Mouse (Mus musculus) embryonic facial prominence, embryonic 14.5 days (tissue): ENCODE data around the gene Prr14. TPM values are rescaled to one million over a fixed set of nuclear protein-coding genes. Genes with fewer than 3 reads are reported as not detected.

ENCODE experiments used
- microRNA-seq: library from miRNA; unstranded; fragments of <30 nt; microRNA quantifications from one replicate; pipeline ENCODE4, GENCODE M21; 2016; ENCODE audit warnings: borderline number of aligned reads
- polyA plus RNA-seq: library from polyadenylated mRNA; unstranded; fragments of >200 nt; fragmentation: Nextera tagmentation; extraction: Ambion mirVana; gene quantifications from 2 replicates; pipeline ENCODE4 v1.2.1, GENCODE M21; 2014

Gene Prr14
- polyA plus RNA-seq, 1 experiment from 2014 or later, result 40.4 TPM

Small RNAs within 50 kb of the gene (microRNA-seq; reads per million reads assigned to microRNA genes)
- not detected for gene Gm47278
- 0.50 reads per million for gene Mir7060

Other genes with a start within 250 kb of the Prr14 start
- 14.0 and 17.2 TPM in 2 replicates for gene Zfp553, start 226.6 kb upstream of the Prr14 start, polyA plus RNA-seq
- gene Sept1, start 226.5 kb upstream of the Prr14 start, polyA plus RNA-seq, result 12.5 and 15.9 TPM in 2 replicates
- 53.4 and 54.0 TPM in 2 replicates for gene Zfp771, start 215.3 kb upstream of the Prr14 start, polyA plus RNA-seq
- 154 and 157 TPM in 2 replicates for gene Dctpp1, start 198.9 kb upstream of the Prr14 start, polyA plus RNA-seq
- gene Sephs2, start 185.6 kb upstream of the Prr14 start, polyA plus RNA-seq, result 59.6 and 62.2 TPM in 2 replicates
- 1.2 and 1.7 TPM in 2 replicates for gene Itgal, start 163.4 kb upstream of the Prr14 start, polyA plus RNA-seq
- 5.2 and 5.9 TPM in 2 replicates for gene Zfp768, start 114.0 kb upstream of the Prr14 start, polyA plus RNA-seq
- 4.9 and 7.3 TPM in 2 replicates for gene Zfp747, start 83.6 kb upstream of the Prr14 start, polyA plus RNA-seq
- gene 9130019O22Rik, start 72.4 kb upstream of the Prr14 start, polyA plus RNA-seq, result 5.7 and 5.9 TPM in 2 replicates
- gene E430018J23Rik, start 66.0 kb upstream of the Prr14 start, polyA plus RNA-seq, result 5.6 and 6.7 TPM in 2 replicates
- gene Zfp764, start 52.8 kb upstream of the Prr14 start, polyA plus RNA-seq, result 6.8 and 8.3 TPM in 2 replicates
- gene Zfp688, start 37.5 kb upstream of the Prr14 start, polyA plus RNA-seq, result 17.0 and 20.7 TPM in 2 replicates
- gene Zfp689, start 10.5 kb upstream of the Prr14 start, polyA plus RNA-seq, result 7.1 and 7.6 TPM in 2 replicates
- 14.3 and 15.0 TPM in 2 replicates for gene Fbrs, start 19.6 kb downstream of the Prr14 start, polyA plus RNA-seq
- gene Srcap, start 52.4 kb downstream of the Prr14 start, polyA plus RNA-seq, result 41.5 and 42.0 TPM in 2 replicates
- gene Gm42715, start 60.0 kb downstream of the Prr14 start, polyA plus RNA-seq, result 12.2 and 13.2 TPM in 2 replicates
- gene Tmem265, start 101.8 kb downstream of the Prr14 start, polyA plus RNA-seq, result 4.1 and 5.3 TPM in 2 replicates
- gene Phkg2, start 113.7 kb downstream of the Prr14 start, polyA plus RNA-seq, result 35.2 TPM in 2 replicates
- 9.9 and 10.4 TPM in 2 replicates for gene Ccdc189, start 129.0 kb downstream of the Prr14 start, polyA plus RNA-seq
- 35.9 and 47.7 TPM in 2 replicates for gene Rnf40, start 129.2 kb downstream of the Prr14 start, polyA plus RNA-seq
- 13.0 and 17.9 TPM in 2 replicates for gene Zfp629, start 156.2 kb downstream of the Prr14 start, polyA plus RNA-seq
- 84.2 and 86.6 TPM in 2 replicates for gene Bcl7c, start 249.3 kb downstream of the Prr14 start, polyA plus RNA-seq